Mouse (Mus musculus) testis, adult 2 months (tissue): ENCODE measurements at regions not wholly inside any gene's neighbourhood (a gene's known extent, or its start where the extent isn't known, plus 50 kb on each side); places are given as distances from the start of the nearest gene placed in this dataset.

Experiments
- CTCF ChIP-seq: fragments of 200-500 bp; IDR thresholded peaks from 2 replicates; pipeline ENCODE4 v1.5.1; 2012; ENCODE audit warnings: low read depth, mild to moderate bottlenecking, inconsistent platforms, low read length, moderate library complexity; ENCODE audit not compliant: control insufficient read depth, insufficient read depth, insufficient replicate concordance
- POLR2A ChIP-seq: fragments of 200-500 bp; IDR thresholded peaks from 2 replicates; pipeline ENCODE4 v1.6.1; 2012; ENCODE audit warnings: low read depth, mild to moderate bottlenecking, inconsistent platforms, low read length, moderate library complexity; ENCODE audit not compliant: control insufficient read depth

- TF ChIP-seq POLR2A (no peak), CTCF (no peak)
Observed at GRCm38 (mm10) chr10:60933891-60934290, 102.5 kb upstream of the Unc5b start.
